Mouse (Mus musculus) midbrain, embryonic 13.5 days (tissue): ENCODE results near the gene Obscn. TPM values are rescaled to one million over a fixed set of nuclear protein-coding genes. Genes with fewer than 3 reads are reported as not detected.

Source experiments
- ATAC-seq: fragments of 200-750 bp; cut with Nextera tagmentation; 2 replicates; pipeline ENCODE4 v1.8.0; 2017; ENCODE audit warnings: mild to moderate bottlenecking, moderate TSS enrichment, moderate library complexity
- H3K27ac ChIP-seq: fragments of 300-500 bp; sonication (generic); 2 replicates; pipeline ENCODE4 v1.5.1; 2015; ENCODE audit warnings: inconsistent platforms, mild to moderate bottlenecking, moderate library complexity
- H3K27me3 ChIP-seq: fragments of 300-500 bp; sonication (generic); 2 replicates; pipeline ENCODE4 v1.6.1; 2015; ENCODE audit warnings: mild to moderate bottlenecking, inconsistent platforms
- H3K36me3 ChIP-seq: fragments of 300-500 bp; sonication (generic); 2 replicates; pipeline ENCODE4 v1.6.1; 2015; ENCODE audit warnings: mild to moderate bottlenecking, inconsistent platforms
- H3K4me1 ChIP-seq: fragments of 300-500 bp; sonication (generic); replicated peaks from 2 replicates; pipeline ENCODE4 v1.6.1; 2015; ENCODE audit warnings: inconsistent platforms
- H3K4me2 ChIP-seq: fragments of 300-500 bp; sonication (generic); replicated peaks from 2 replicates; pipeline ENCODE4 v1.6.1; 2015; ENCODE audit warnings: moderate library complexity, mild to moderate bottlenecking, inconsistent platforms
- H3K4me3 ChIP-seq: fragments of 300-500 bp; sonication (generic); replicated peaks from 2 replicates; pipeline ENCODE4 v1.5.1; 2015; ENCODE audit warnings: mild to moderate bottlenecking, inconsistent platforms
- H3K9ac ChIP-seq: fragments of 300-500 bp; sonication (generic); replicated peaks from 2 replicates; pipeline ENCODE4 v1.6.1; 2015; ENCODE audit warnings: mild to moderate bottlenecking, inconsistent platforms
- H3K9me3 ChIP-seq: fragments of 300-500 bp; sonication (generic); 2 replicates; pipeline ENCODE4 v1.6.1; 2016; ENCODE audit warnings: mild to moderate bottlenecking, inconsistent platforms
- WGBS: fragments of 180-500 bp; shearing (Covaris S2); methylation state at CpG from one replicate; pipeline ENCODE4 v1.1.7; 2015; 5-methylcytosine and 5-hydroxymethylcytosine counted together
- polyA plus RNA-seq: library from polyadenylated mRNA; unstranded; fragments of >200 nt; fragmentation: Nextera tagmentation; extraction: Ambion mirVana; gene quantifications from 2 replicates; pipeline ENCODE4 v1.2.1, GENCODE M21; 2015

Gene Obscn
- polyA plus RNA-seq, 1 experiment from 2014 or later, result 0.08 TPM

GRCm38 (mm10) chr11:59163255-59164236, 27.3 kb upstream of the Obscn start, which contains the start of gene Iba57:
TSS of gene Iba57 (minus strand) at chr11:59163739.
- peak within 1 kb of the TSS; percentile 57 for H3K4me3 ChIP-seq
- no peaks in the 10 kb centered on the region for H3K27me3 ChIP-seq
- peak; percentile 99 for ATAC-seq
- peak within 1 kb of the TSS; percentile 69 for H3K4me2 ChIP-seq
- peaks cover 21% of the 10 kb centered on the region for H3K4me1 ChIP-seq
- 3% methylated on average over 67 of the region's 68 CpGs for WGBS
- peak within 1 kb of the TSS; percentile 79 for H3K9ac ChIP-seq
- H3K27ac ChIP-seq, result peak within 1 kb of the TSS; percentile 98
- no peaks in the 10 kb centered on the region for H3K9me3 ChIP-seq
- peaks cover 5% of the 10 kb centered on the region for H3K36me3 ChIP-seq

- Histone ChIP-seq H3K27me3 (no peaks in the 10 kb centered on the region), H3K4me2 (peak overlapping the region; percentile 69), H3K4me1 (peaks cover 21% of the 10 kb centered on the region), H3K9ac (peak overlapping the region; percentile 79; the same call in 1 of the 2 replicates), H3K4me3 (peak overlapping the region; percentile 57), H3K36me3 (peaks cover 14% of the 10 kb centered on the region), H3K9me3 (no peaks in the 10 kb centered on the region), H3K27ac (peak overlapping the region; percentile 98)
- ATAC-seq, result no peak
- WGBS, result 58% methylated on average over 9 of the region's 9 CpGs
These were observed 26.4 kb upstream of the Obscn start for GRCm38 (mm10) chr11:59162443-59163254.

DNA sequence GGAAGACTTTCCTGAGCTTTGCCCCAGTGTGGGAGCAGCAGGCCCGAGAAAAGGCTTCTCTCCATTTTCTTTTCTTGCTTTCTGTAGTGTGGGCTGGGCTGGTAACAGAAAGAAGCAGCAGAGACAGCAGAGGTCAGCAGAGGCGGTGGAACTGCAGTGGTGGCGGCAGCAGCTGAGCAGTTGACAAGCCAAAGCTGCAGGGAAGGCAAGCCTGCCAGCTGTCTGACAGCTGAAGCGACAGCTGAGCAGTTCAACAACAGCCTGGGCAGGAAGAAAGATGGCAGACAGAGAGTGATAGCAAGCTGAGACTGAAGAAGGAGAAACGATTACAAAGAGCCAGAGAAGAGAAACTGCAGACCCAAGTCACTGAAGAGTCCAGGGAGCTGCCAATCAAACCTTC, 25.2 kb upstream of the Obscn start:
- Histone ChIP-seq H3K4me2 (no peak overlapping the region), H3K36me3 (peaks cover 26% of the 10 kb centered on the region), H3K27ac (no peak overlapping the region), H3K27me3 (no peaks in the 10 kb centered on the region), H3K9ac (0 out of 2 replicates have a peak overlapping the region, but pooled peaks have one; percentile 28), H3K4me3 (no peak overlapping the region), H3K9me3 (no peaks in the 10 kb centered on the region), H3K4me1 (peaks cover 21% of the 10 kb centered on the region)
- 79% methylated on average over 5 of the region's 5 CpGs for WGBS
- no peak for ATAC-seq

DNA sequence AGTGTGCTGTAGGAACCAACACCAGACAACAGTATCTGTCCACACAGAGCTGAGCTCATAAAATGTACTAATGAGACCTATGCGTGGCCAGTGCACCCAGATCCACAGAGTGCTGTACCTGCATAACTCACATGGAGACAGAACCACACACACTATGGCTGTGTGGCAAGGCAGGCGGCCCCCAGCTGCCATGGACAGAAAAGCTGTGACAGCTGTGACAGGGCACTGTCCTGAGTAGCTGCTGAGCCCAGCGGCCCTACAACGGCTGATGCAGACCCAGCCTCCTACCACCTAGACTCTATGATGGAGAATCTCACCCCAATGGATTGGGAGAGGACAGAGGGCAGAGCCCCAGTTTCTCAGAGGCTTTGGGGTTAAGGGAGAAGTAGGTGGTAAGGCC, 23.4 kb upstream of the Obscn start:
- H3K9ac ChIP-seq, result no peak overlapping the region
- H3K27me3 ChIP-seq, result no peaks in the 10 kb centered on the region
- no peak overlapping the region for H3K4me3 ChIP-seq
- H3K36me3 ChIP-seq, result peaks cover 38% of the 10 kb centered on the region
- no peak overlapping the region for H3K27ac ChIP-seq
- 89% methylated on average over 4 of the region's 4 CpGs for WGBS
- no peaks in the 10 kb centered on the region for H3K9me3 ChIP-seq
- ATAC-seq, result no peak
- H3K4me2 ChIP-seq, result no peak overlapping the region
- peaks cover 21% of the 10 kb centered on the region for H3K4me1 ChIP-seq

DNA sequence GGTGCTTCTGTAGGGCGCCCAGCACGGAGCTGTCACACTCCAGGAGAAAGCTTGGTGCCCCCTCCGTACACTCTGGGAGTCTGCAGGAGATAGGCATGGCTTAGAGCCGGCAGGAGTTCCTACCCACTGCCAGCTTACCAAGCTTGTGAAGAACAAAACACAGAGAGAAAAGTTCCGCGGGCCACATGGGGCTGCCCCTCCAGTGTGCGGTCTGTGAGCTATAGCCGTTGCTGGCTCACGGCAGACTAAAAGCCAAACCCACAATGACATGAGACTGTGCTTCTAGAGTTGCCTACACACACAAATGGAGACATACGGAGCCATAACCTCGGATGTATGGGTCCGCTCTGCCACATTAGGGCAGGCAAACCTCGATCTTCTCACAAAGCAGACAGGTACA, 22.9 kb upstream of the Obscn start:
- Histone ChIP-seq H3K9ac (no peak overlapping the region), H3K27me3 (no peaks in the 10 kb centered on the region), H3K4me2 (no peak overlapping the region), H3K27ac (no peak overlapping the region), H3K36me3 (peaks cover 38% of the 10 kb centered on the region), H3K9me3 (no peaks in the 10 kb centered on the region), H3K4me1 (peaks cover 18% of the 10 kb centered on the region), H3K4me3 (no peak overlapping the region)
- 93% methylated on average over 13 of the region's 13 CpGs for WGBS
- ATAC-seq, result no peak

DNA sequence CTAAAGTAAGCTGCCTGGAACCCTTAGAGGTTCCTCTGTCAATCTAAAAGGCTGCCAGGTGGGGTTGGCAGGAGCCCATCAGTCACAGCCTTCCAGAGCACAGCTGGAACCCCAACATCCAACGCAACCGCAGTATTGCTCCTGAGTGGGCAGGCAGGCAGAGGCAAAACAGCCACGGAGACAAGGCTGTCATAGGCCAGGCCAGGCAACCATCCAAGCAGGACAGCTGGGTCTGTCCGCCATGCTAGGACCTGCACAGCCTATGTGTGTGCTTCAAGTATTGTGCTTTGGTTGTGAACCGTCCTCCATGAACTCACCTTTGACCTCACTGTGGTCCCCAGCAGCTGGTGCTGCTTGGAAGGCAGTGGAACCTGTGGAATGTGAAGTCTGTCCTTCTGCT, 19.7 kb upstream of the Obscn start:
- Histone ChIP-seq H3K9ac (no peak overlapping the region), H3K27me3 (no peaks in the 10 kb centered on the region), H3K4me3 (no peak overlapping the region), H3K27ac (no peak overlapping the region), H3K9me3 (no peaks in the 10 kb centered on the region), H3K4me2 (no peak overlapping the region), H3K36me3 (peaks cover 38% of the 10 kb centered on the region), H3K4me1 (no peaks in the 10 kb centered on the region)
- 91% methylated on average over 5 of the region's 5 CpGs for WGBS
- no peak for ATAC-seq

DNA sequence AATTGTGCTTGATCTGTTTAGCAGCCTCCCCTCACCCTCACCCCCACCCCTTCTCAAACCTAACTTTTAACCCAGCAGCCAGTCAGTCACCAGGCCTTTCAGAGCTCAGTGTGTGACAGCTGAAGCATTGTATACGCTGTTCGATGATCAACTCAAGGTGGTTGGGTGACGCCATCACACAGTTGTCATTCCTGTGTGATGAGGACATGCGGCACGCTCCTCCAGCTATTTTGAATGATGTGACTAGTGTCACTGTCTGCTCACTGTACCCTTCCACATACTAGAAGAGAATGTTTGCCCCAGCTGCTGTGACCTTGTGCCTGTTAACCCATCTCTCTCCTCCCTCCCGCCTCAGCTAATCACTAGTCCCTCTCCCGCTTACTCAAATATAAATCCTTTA, 18.0 kb upstream of the Obscn start:
- no peak for ATAC-seq
- Histone ChIP-seq H3K4me2 (no peak overlapping the region), H3K27me3 (no peaks in the 10 kb centered on the region), H3K9me3 (no peaks in the 10 kb centered on the region), H3K36me3 (peaks cover 38% of the 10 kb centered on the region), H3K4me3 (no peak overlapping the region), H3K9ac (no peak overlapping the region), H3K27ac (no peak overlapping the region), H3K4me1 (no peaks in the 10 kb centered on the region)
- WGBS, result 90% methylated on average over 7 of the region's 7 CpGs

GRCm38 (mm10) chr11:59151729-59152128, 15.5 kb upstream of the Obscn start:
- no peaks in the 10 kb centered on the region for H3K27me3 ChIP-seq
- H3K4me3 ChIP-seq, result no peak overlapping the region
- 28% methylated on average over 3 of the region's 3 CpGs for WGBS
- no peaks in the 10 kb centered on the region for H3K4me1 ChIP-seq
- H3K36me3 ChIP-seq, result peaks cover 15% of the 10 kb centered on the region
- H3K27ac ChIP-seq, result no peak overlapping the region
- H3K9me3 ChIP-seq, result no peaks in the 10 kb centered on the region
- no peak overlapping the region for H3K9ac ChIP-seq
- H3K4me2 ChIP-seq, result no peak overlapping the region
- ATAC-seq, result no peak

GRCm38 (mm10) chr11:59149302-59149701, 13.1 kb upstream of the Obscn start:
- Histone ChIP-seq H3K27me3 (no peaks in the 10 kb centered on the region), H3K4me3 (no peak overlapping the region), H3K4me1 (no peaks in the 10 kb centered on the region), H3K36me3 (no peaks in the 10 kb centered on the region), H3K9ac (no peak overlapping the region), H3K9me3 (no peaks in the 10 kb centered on the region), H3K4me2 (no peak overlapping the region), H3K27ac (no peak overlapping the region)
- 70% methylated on average over 3 of the region's 3 CpGs for WGBS
- ATAC-seq, result no peak

GRCm38 (mm10) chr11:59142962-59143361, 6.8 kb upstream of the Obscn start:
- Histone ChIP-seq H3K27me3 (peaks cover 2% of the 10 kb centered on the region), H3K27ac (no peak overlapping the region), H3K4me3 (no peak overlapping the region), H3K9me3 (no peaks in the 10 kb centered on the region), H3K9ac (no peak overlapping the region), H3K36me3 (no peaks in the 10 kb centered on the region), H3K4me1 (no peaks in the 10 kb centered on the region), H3K4me2 (no peak overlapping the region)
- ATAC-seq, result no peak
- WGBS, result 82% methylated on average over 5 of the region's 5 CpGs

DNA sequence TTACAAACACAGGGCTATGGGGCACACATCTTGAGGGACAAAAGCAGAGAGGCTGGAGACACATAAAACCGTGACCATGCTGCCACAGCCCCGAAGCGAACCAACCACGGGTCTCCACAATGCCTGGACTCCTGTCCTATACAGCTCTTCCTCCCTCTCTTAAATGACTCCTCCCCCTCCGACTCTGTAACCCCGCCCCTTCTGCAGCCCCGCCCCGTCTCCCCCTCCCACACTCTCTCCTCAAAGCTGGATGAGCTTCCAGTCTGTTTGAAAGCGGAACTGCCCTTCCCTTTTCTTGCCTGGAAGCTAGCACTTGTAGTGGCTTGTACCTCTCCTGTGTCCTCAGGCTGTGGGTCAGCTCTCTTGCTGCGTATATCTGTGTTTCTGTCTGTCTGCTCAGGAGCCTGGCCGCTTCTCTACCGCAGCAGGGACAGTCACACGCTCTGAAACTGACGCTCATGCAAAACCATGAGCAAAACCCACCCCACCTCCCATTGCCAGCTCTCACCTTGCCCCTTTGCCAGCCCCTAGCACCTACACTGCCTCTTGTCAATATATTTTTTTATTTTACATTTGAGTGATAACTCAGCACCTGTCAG, 5.7 kb upstream of the Obscn start:
- H3K4me1 ChIP-seq, result no peaks in the 10 kb centered on the region
- no peaks in the 10 kb centered on the region for H3K36me3 ChIP-seq
- WGBS, result 10% methylated on average over 14 of the region's 14 CpGs
- H3K9ac ChIP-seq, result no peak overlapping the region
- peak overlapping the region; percentile 31 for H3K4me2 ChIP-seq
- ATAC-seq, result no peak
- H3K4me3 ChIP-seq, result no peak overlapping the region
- peaks cover 13% of the 10 kb centered on the region for H3K27me3 ChIP-seq
- H3K9me3 ChIP-seq, result no peaks in the 10 kb centered on the region
- no peak overlapping the region for H3K27ac ChIP-seq
